In the genomic region with DNA sequence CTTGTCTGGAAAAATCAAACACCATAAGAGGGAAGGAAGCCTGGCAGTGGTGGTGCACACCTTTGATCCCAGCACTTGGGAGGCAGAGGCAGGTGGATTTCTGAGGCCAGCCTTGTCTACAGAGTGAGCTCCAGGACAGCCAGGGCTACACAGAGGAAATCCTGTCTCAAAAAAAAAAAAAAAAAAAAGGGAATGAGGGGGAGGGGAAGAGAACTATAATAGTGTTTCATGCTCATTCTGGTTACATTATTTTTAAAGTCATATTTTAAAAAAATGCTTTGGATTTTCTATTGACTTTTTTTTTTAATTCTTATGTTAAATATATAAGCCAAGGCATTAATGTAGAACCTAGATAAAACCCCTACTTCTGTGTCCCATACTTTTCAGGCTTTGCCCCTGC, we compare ENCODE assay signal across 23 mouse cellular contexts. TPM values are rescaled to one million over a fixed set of nuclear protein-coding genes. Genes with fewer than 3 reads are reported as not detected.
"Had no signal": no experiment of that assay in that cellular context is flagged by ENCODE, and none has a peak within 500 bp of the region (broad histone marks: within the 10 kb centered on the region; RNA-seq: fewer than 3 reads in every experiment).

No protein-coding gene starts in this region.

- H3K9ac ChIP-seq: heart, embryonic 13.5 days; heart, embryonic 15.5 days; hindbrain, embryonic 12.5 days; hindbrain, embryonic 14.5 days; intestine, embryonic 15.5 days; limb, embryonic 13.5 days; limb, embryonic 15.5 days; liver, embryonic 12.5 days; liver, embryonic 14.5 days had no signal

- DNase-seq: gastrocnemius, postnatal 10 days; gastrocnemius, postnatal 25 days; heart, postnatal 4 days; kidney, adult 18-20 months; kidney, adult 8-10 months; kidney, postnatal 10 days; kidney, postnatal 4 days; left cerebral cortex, postnatal 4 days had no signal

- H3K27ac ChIP-seq: heart, adult 2 months; heart, embryonic 13.5 days; heart, embryonic 15.5 days; hindbrain, embryonic 10.5 days; hindbrain, embryonic 12.5 days; hindbrain, embryonic 14.5 days; intestine, embryonic 15.5 days; layer of hippocampus, adult 2 months; limb, embryonic 13.5 days; limb, embryonic 15.5 days; liver, embryonic 12.5 days; liver, embryonic 14.5 days had no signal

- H3K4me3 ChIP-seq: heart, adult 2 months; heart, embryonic 13.5 days; heart, embryonic 15.5 days; hindbrain, embryonic 10.5 days; hindbrain, embryonic 12.5 days; intestine, embryonic 15.5 days; layer of hippocampus, adult 2 months; limb, embryonic 13.5 days; limb, embryonic 15.5 days; liver, embryonic 12.5 days had no signal

- H3K9me3 ChIP-seq: heart, embryonic 13.5 days; heart, embryonic 15.5 days; hindbrain, embryonic 10.5 days; hindbrain, embryonic 12.5 days; intestine, embryonic 15.5 days; limb, embryonic 13.5 days; limb, embryonic 15.5 days; liver, embryonic 12.5 days had no signal

RNA-seq across cellular contexts. Expression of a gene that starts 31.5 kb away (rescaled TPM):
- total RNA-seq: granulocyte monocyte progenitor cell, adult 5-6 weeks had no signal

RNA-seq across cellular contexts. Expression of a gene that starts 46.7 kb away (rescaled TPM):
- total RNA-seq: gastrocnemius, postnatal 25 days; granulocyte monocyte progenitor cell, adult 5-6 weeks; heart, adult 2 months; heart, postnatal 25 days; heart, postnatal 4 days; liver, adult 2 months had no signal
